15 mouse cellular contexts compared by ENCODE assay signal in the genomic region with DNA sequence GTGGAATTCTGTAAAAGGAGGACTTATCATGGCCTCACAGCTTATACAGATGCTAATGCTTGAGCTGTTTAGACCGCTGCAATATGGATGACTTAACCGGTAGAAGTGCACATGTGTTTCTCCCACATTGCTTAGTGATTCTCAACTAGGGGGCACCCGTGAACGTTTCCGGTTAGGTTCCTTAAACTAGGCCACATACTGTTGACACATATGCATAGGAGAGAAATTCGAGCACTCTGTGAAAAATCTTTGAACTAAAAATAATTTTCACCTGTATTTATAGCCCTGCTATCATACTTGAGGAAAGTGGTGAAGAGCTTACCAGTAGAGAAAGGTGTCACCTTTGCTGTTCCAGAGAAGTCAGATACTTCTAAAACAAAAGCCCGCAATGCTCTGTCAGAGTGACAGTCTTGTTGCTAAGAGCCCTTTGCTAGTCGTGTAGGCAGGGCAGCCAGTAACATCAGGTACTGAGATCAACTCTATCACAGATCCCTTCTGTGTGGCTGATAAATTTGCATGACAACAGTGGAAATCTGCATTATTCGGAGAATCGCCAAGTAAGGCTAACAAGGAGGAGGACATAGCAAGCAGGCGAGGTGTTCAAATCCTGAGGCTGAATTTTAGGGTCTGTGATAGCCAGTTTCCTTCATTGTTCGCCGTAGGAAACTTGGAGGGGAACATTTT. TPM values are rescaled to one million over a fixed set of nuclear protein-coding genes. Genes with fewer than 3 reads are reported as not detected.
DNase-seq lines count a peak whose midpoint lies in the region; TF ChIP-seq lines count a peak whose summit lies in the region.
"Had no signal": no experiment of that assay in that cellular context is flagged by ENCODE, and none has a peak within 500 bp of the region (broad histone marks: within the 10 kb centered on the region; RNA-seq: fewer than 3 reads in every experiment).

No protein-coding gene starts in this region.

- intact Hi-C loops in gastrocnemius, adult 2 months (cut with DNase I): loop anchor here (5.0 kb wide), 2 partner anchors 34 to 71 kb away; no protein-coding TSS in a partner anchor

- peak overlapping the region; percentile 92 for H3K27ac ChIP-seq in gastrocnemius, adult 2 months

- H3K4me3 ChIP-seq in gastrocnemius, adult 2 months: no peak overlapping the region; the same call in 1 of the 2 replicates
- H3K4me3 ChIP-seq: stomach, embryonic 15.5 days had no signal

- peak; percentile 30; the same call in 1 of the 2 replicates for TF ChIP-seq CTCF in gastrocnemius, adult 2 months (IDR thresholded peaks at IDR 0.05)

- no peak for DNase-seq in gastrocnemius, adult 2 months
- DNase-seq in gastrocnemius, postnatal 4 days (ENCODE audit: low spot score in 2 of 2): no peak
- peak; percentile 44 for DNase-seq in layer of hippocampus, adult 9-11 months
- no peak for DNase-seq in layer of hippocampus, adult 9-10 months (ENCODE audit: low spot score)
- peak; percentile 52 for DNase-seq in brain, adult 2 months (ENCODE audit: low read depth, low spot score)
- DNase-seq in thymus, postnatal 10 days (ENCODE audit: low spot score in 2 of 2): peak; percentile 65 to 71
- DNase-seq in cerebellum, adult 18-20 months: no peak
- DNase-seq in urinary bladder, adult 18-20 months (ENCODE audit: low spot score in 2 of 2): no peak
- DNase-seq: adrenal gland, postnatal 14 days; cerebellum, adult 11 months; heart, postnatal 4 days; kidney, adult 9 months; lung, postnatal 10 days; right cerebral cortex, postnatal 4 days had no signal

RNA-seq across cellular contexts. Expression of gene Hivep2, which starts 50.6 kb away (rescaled TPM):
- 10 to 100 TPM; 40.5 to 42.0 TPM for total RNA-seq in gastrocnemius, adult 2 months (2021)
- total RNA-seq in gastrocnemius, postnatal 4 days (2021): 10 to 100 TPM; 58.4 to 64.3 TPM

Comparison
In these comparisons a context has a peak if more than half of its experiments do, and no peak if none do; other contexts are left out.
1. DNase-seq: peak in layer of hippocampus, adult 9-11 months (single experiment), brain, adult 2 months (single experiment) and thymus, postnatal 10 days (2 of 2); none in gastrocnemius, adult 2 months (single experiment), gastrocnemius, postnatal 4 days (0 of 2), layer of hippocampus, adult 9-10 months (single experiment), cerebellum, adult 18-20 months (0 of 2) and urinary bladder, adult 18-20 months (0 of 2).